Mouse (Mus musculus) olfactory bulb, adult 2 months (tissue): ENCODE data around the gene Ppard. TPM values are rescaled to one million over a fixed set of nuclear protein-coding genes. Genes with fewer than 3 reads are reported as not detected.

Source experiments
- H3K27ac ChIP-seq: fragments of 200-500 bp; 2 replicates; pipeline ENCODE4 v1.5.1; 2012; ENCODE audit warnings: low read depth, low read length; ENCODE audit not compliant: insufficient read depth
- H3K4me1 ChIP-seq: fragments of 200-500 bp; 2 replicates; pipeline ENCODE4 v1.6.1; 2012; ENCODE audit warnings: low read length; ENCODE audit not compliant: control insufficient read depth, insufficient read depth
- H3K4me3 ChIP-seq: fragments of 200-500 bp; 2 replicates; pipeline ENCODE4 v1.5.1; 2012; ENCODE audit warnings: mild to moderate bottlenecking, low read depth, low read length, moderate library complexity; ENCODE audit not compliant: insufficient read depth
- CTCF ChIP-seq: fragments of 200-500 bp; IDR thresholded peaks from 2 replicates; pipeline ENCODE4 v1.5.1; 2012; ENCODE audit warnings: low read depth, mild to moderate bottlenecking, low read length, moderate library complexity; ENCODE audit not compliant: insufficient read depth
- POLR2A ChIP-seq: fragments of 200-500 bp; IDR thresholded peaks from 2 replicates; pipeline ENCODE4 v1.6.1; 2012; ENCODE audit warnings: mild to moderate bottlenecking, low read depth, low read length, moderate library complexity; ENCODE audit not compliant: insufficient read depth
- WGBS: fragments of 180-500 bp; shearing (Covaris S2); methylation state at CpG from one replicate; pipeline ENCODE4 v1.1.7; 2018; 5-methylcytosine and 5-hydroxymethylcytosine counted together
- polyA plus RNA-seq: library from polyadenylated mRNA; stranded (reverse); fragments of >200 nt; gene quantifications from 2 replicates; pipeline ENCODE4 v1.2.4, GENCODE M21; 2012; ENCODE audit warnings: low replicate concordance; ENCODE audit not compliant: missing spikeins, insufficient read depth, insufficient read length

The Ppard gene
- polyA plus RNA-seq, 1 experiment = not detected

DNA sequence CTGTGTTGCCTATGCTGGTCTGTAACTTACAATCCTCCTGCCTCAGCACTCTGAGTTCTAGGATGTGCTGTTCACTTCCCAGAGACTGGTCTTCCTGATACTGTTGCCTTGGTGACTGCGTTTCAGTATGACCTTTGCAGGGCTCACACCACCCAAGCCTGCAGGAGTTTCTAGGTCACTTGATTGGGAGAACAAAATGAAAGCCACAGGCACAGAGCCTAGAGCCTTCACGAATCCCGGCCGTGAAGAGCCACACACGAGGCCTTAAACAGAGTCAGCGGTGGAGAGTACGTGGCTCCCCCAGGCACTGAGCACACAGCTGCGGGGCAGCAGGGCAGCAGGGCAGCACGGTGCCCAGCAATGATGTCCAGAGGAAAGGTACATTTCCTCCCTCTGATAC lies 25.8 kb downstream of the Ppard start:
- 83% methylated on average over 9 of the region's 9 CpGs for WGBS
- TF ChIP-seq CTCF (no peak), POLR2A (no peak)
- Histone ChIP-seq H3K4me3 (no peak overlapping the region), H3K4me1 (peaks cover 44% of the 10 kb centered on the region), H3K27ac (no peak overlapping the region)

DNA sequence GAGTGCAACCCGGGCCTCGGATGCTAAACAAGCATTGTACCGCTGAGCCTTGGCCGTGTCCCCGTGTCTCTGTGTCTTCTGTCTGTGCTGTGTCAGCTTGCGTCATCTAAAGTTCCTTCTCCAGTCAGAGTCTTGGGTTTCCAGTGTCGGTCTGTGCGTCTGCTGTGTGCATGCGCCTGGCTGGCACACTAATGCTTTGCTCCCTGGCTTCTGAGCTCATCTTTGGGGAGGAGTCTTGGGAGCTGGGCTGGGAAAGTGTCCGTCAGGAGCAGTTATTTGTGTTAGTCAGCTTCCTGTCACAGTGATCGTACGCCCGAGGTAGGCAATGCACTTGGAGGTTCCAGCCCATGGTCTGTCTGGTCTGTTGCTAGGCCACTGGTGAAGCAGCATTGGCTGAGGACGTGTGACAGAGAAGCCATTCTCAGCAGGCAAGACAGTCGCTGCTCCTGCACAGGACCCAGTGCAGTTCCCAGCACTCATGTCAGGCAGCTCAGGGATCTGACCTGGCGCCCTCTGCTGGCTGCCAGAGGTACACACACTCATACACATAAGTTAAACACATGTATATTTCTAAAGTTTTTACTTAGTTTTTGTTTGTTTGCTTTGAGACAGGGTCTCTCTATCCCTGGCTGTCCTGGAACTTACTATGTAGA lies 27.5 kb downstream of the Ppard start:
- TF ChIP-seq POLR2A (no peak), CTCF (no peak)
- 85% methylated on average over 16 of the region's 16 CpGs for WGBS
- Histone ChIP-seq H3K27ac (no peak overlapping the region), H3K4me1 (peaks cover 52% of the 10 kb centered on the region), H3K4me3 (no peak overlapping the region)

DNA sequence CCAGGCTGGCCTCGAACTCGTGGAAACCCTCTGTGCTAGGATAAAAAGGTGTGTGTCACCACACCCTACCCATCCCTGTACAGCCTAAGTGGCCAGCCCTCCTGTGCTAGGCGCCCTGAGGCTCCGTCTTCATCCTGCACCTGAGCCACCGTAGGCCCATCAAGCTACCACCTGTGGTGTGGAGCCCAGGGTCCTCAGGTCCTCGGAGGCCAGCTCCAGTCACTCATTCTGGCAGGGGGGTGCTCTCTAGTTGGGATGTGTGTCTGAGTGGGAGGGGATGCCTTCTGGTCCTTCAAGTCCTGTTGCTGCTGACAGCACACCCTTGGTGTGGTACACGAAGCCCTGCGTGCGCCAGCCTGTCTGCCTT lies 28.0 kb downstream of the Ppard start:
- Histone ChIP-seq H3K27ac (no peak overlapping the region), H3K4me1 (peaks cover 56% of the 10 kb centered on the region), H3K4me3 (no peak overlapping the region)
- WGBS = 88% methylated on average over 9 of the region's 9 CpGs
- TF ChIP-seq CTCF (no peak), POLR2A (no peak)

DNA sequence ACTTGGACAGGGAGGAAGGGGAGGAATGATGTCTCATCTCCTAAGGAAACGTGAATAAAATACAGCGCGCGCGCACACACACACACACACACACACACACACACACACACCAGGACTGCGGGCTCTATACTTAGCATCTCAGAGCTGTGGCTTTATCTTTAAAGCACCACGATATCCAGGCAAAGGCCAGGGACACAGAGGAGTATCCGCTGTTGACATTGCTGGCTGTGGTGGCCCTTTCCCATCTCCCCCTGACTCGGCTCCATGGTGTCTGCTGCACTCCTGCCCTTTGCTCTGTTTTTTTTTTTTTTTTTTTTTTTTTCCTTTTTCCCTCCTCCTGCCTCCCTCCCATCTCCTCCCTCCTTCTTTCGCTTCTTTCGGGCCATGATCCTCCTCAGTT lies 29.3 kb downstream of the Ppard start:
- H3K4me3 ChIP-seq = no peak overlapping the region
- TF ChIP-seq POLR2A (no peak), CTCF (no peak)
- 68% methylated on average over 11 of the region's 11 CpGs for WGBS
- H3K4me1 ChIP-seq = peaks cover 50% of the 10 kb centered on the region
- no peak overlapping the region for H3K27ac ChIP-seq

DNA sequence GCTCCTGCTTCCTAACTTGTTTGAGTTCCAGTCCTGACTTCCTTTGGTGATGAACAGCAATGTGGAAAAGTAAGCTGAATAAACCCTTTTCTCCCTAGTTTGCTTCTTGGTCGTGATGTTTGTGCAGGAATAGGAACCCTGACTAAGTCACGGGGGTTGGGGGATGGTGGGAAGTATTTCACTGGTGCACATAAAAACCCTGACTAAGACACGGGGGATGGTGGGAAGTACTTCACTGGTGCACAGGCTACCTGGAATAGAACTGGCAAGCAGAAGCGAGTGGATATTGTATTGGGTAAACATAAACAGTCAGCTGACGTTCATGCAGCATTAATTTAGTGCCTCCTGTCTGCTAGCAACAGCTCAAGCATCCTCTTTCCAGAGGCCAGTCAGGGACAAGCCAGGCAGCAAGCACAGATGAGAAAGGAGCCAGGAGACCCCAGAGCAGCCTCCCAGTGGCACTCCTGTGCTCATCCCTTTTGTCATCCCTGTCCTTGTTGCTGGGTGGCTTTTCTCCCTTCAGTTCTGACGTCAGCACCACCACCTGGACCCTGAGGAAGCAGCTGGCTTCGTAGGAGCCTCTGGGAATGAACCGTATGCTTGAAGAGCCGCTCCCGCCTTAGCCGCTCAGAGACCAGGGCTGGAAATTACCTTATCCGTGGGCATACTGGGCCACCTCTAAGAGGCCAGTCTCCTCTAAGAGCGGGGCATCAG lies 30.8 kb downstream of the Ppard start:
- 63% methylated on average over 13 of the region's 13 CpGs for WGBS
- Histone ChIP-seq H3K4me3 (no peak overlapping the region), H3K27ac (no peak overlapping the region), H3K4me1 (peaks cover 38% of the 10 kb centered on the region)
- TF ChIP-seq POLR2A (no peak), CTCF (no peak)

DNA sequence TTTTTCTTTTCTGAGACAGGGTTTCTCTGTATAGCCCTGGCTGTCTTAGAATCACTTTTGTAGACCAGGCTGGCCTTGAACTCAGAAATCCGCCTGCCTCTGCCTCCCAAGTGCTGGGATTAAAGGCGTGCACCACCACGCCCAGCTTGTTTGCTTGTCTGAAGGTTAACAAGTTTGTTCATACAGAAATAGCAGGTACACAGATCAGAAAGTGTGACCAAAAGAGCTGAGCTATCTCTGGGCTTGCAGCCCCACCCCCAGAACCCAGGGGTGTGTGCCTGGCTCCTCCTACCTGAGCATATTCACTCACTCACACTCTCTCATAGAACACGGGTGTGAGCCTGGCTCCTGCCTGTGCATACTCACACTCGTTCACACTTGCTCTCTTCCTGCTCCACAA lies 34.8 kb downstream of the Ppard start:
- H3K4me1 ChIP-seq = peaks cover 28% of the 10 kb centered on the region
- H3K27ac ChIP-seq = no peak overlapping the region
- TF ChIP-seq POLR2A = no peak
- no peak for TF ChIP-seq CTCF
- 88% methylated on average over 5 of the region's 5 CpGs for WGBS
- no peak overlapping the region for H3K4me3 ChIP-seq

DNA sequence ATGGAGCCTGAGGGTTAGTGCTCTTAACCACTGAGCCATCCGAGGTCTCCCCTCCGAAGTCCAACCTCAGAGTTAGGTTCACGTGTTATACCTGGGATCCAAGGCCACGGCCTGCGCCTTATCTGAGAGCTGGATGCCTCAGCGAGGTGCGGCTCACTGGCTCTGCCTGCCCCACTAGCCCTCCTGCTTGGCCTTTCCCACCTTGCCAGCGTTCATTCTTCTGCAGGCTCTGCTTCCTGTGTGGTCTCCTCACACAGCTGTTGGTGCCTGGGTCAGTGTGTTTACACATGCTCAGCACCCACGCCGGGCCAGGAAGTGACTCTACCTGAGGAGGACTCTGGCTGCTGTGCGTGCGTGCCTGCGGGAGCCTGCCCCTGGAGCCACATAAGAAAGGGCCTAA lies 37.7 kb downstream of the Ppard start:
- TF ChIP-seq POLR2A (no peak), CTCF (no peak)
- H3K4me3 ChIP-seq = no peak overlapping the region
- 87% methylated on average over 13 of the region's 13 CpGs for WGBS
- H3K4me1 ChIP-seq = peaks cover 24% of the 10 kb centered on the region
- no peak overlapping the region for H3K27ac ChIP-seq

DNA sequence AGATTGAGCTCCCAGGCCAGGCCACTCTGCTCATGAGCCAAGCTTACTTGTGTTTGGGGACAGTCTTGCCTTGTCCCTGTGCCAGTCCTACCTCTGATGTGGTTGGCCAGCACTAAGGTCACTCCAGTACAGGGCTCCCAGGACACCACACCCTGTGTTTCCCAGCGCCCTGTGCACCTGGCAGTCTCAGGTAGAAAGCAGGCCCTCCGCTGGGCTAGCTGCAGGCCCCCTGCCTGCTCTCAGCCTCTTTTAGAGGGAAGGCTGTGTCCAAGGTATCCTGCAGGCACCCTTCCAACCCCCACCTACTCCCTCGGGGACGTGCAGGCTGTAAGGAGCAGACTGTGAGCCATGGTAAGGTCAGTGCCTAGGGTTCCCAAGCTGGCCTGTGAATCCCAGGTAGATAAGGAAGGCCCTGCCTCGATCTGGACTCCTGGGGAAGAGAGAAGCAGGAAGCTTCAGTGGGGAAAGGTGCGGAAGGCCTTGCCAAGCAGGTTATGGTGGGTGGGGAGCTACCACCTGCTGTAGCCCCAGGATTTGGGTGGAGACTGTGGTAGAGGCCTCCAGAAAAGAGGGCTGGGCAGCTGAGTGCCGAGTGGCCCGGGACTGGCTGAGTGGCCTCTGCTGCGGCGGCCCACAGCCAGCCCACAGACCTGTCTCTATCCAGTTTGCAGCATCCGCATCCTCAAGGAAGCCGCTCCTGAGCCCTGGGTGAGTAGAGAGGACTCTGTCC lies 39.2 kb downstream of the Ppard start:
- H3K4me1 ChIP-seq = peaks cover 15% of the 10 kb centered on the region; the same call in 1 of the 2 replicates
- no peak overlapping the region for H3K4me3 ChIP-seq
- 80% methylated on average over 12 of the region's 12 CpGs for WGBS
- TF ChIP-seq CTCF = no peak
- no peak for TF ChIP-seq POLR2A
- no peak overlapping the region for H3K27ac ChIP-seq

DNA sequence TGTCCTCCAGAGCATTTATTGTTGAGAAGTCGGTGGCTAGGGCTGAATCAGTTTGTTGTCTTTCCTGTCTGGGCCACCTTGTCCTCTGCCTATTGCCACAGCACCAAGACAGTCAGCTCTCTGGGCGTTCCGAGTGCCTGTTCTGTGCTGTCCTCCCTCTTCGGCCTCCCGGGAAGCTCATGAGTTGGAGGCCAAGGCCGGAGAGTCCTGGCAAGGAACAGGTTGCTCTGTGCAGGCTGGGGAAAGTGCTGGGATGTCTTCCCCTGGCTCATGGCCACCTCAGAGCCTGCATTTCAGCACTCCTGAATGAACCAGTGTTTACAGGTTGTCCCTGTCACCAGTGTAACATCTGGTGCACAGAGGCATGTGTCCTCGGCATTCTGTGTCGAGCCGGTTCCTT lies 39.8 kb downstream of the Ppard start:
- Histone ChIP-seq H3K27ac (no peak overlapping the region), H3K4me1 (peaks cover 18% of the 10 kb centered on the region; the same call in 1 of the 2 replicates), H3K4me3 (no peak overlapping the region)
- 76% methylated on average over 9 of the region's 9 CpGs for WGBS
- no peak for TF ChIP-seq POLR2A
- no peak for TF ChIP-seq CTCF
